8 mouse cellular contexts compared by ENCODE assay signal in genomic region chr5:30342601-30343015, GRCm38 (mm10).
DNase-seq lines count a peak whose midpoint lies in the region; ATAC-seq and TF ChIP-seq lines count a peak whose summit lies in the region.

No protein-coding gene starts in this region.

- DNase-seq in kidney, adult 18-20 months, result no peak
- DNase-seq in cerebellum, adult 18-20 months, result peak; percentile 49 to 55
- peak; percentile 2 for DNase-seq in forelimb bud, embryonic 11.5 days (ENCODE audit: low read depth, low spot score)
- DNase-seq in gastrocnemius, postnatal 25 days, result no peak
- DNase-seq in B cell, adult 2 months, result no peak
- no peak for DNase-seq in kidney, adult 2 months

- ATAC-seq in kidney, embryonic 15.5 days (replicated peaks; ENCODE audit: low FRiP score), result peak; percentile 54
- no peak for ATAC-seq in liver, embryonic 16.5 days (ENCODE audit: low read depth)

- H3K4me2 ChIP-seq in kidney, embryonic 15.5 days, result peak overlapping the region; percentile 62
- H3K4me2 ChIP-seq in liver, embryonic 16.5 days (ENCODE audit: low read depth, low read length), result peak overlapping the region; percentile 38

- H3K27ac ChIP-seq in kidney, embryonic 15.5 days, result no peak overlapping the region
- H3K27ac ChIP-seq in liver, embryonic 16.5 days (ENCODE audit: low read length), result no peak overlapping the region
- no peak overlapping the region for H3K27ac ChIP-seq in kidney, adult 2 months (ENCODE audit: insufficient read depth, low read depth, low read length)

- no peak overlapping the region for H3K9ac ChIP-seq in kidney, embryonic 15.5 days
- H3K9ac ChIP-seq in liver, embryonic 16.5 days (ENCODE audit: low read depth, low read length), result no peak overlapping the region

- WGBS in kidney, embryonic 15.5 days, result 6% methylated on average over 17 of the region's 17 CpGs
- 13% methylated on average over 17 of the region's 17 CpGs for WGBS in liver, embryonic 16.5 days (ENCODE audit: insufficient replicate concordance)
- 15% methylated on average over 17 of the region's 17 CpGs for WGBS in kidney, adult 2 months

- peaks cover 7% of the 10 kb centered on the region for H3K4me1 ChIP-seq in kidney, embryonic 15.5 days
- H3K4me1 ChIP-seq in liver, embryonic 16.5 days (ENCODE audit: control insufficient read depth, low read depth, low read length), result no peaks in the 10 kb centered on the region
- H3K4me1 ChIP-seq in kidney, adult 2 months (ENCODE audit: control insufficient read depth, insufficient read depth, low read length), result no peaks in the 10 kb centered on the region

- no peaks in the 10 kb centered on the region for H3K36me3 ChIP-seq in kidney, embryonic 15.5 days
- H3K36me3 ChIP-seq in liver, embryonic 16.5 days (ENCODE audit: control insufficient read depth, insufficient read depth), result no peaks in the 10 kb centered on the region
- no peaks in the 10 kb centered on the region for H3K36me3 ChIP-seq in kidney, adult 2 months (ENCODE audit: control insufficient read depth, insufficient read depth, low read length)

- no peaks in the 10 kb centered on the region for H3K9me3 ChIP-seq in kidney, embryonic 15.5 days (replicated peaks)
- H3K9me3 ChIP-seq in liver, embryonic 16.5 days (replicated peaks; ENCODE audit: control insufficient read depth, low read length), result no peaks in the 10 kb centered on the region

- peak overlapping the region; percentile 31 for H3K4me3 ChIP-seq in kidney, embryonic 15.5 days (replicated peaks)
- H3K4me3 ChIP-seq in liver, embryonic 16.5 days (ENCODE audit: low read depth, low read length), result no peak overlapping the region
- no peak overlapping the region for H3K4me3 ChIP-seq in kidney, adult 2 months (ENCODE audit: insufficient read depth, low read depth, low read length)

- TF ChIP-seq CTCF in kidney, adult 2 months (conservative IDR thresholded peaks at IDR 0.05; ENCODE audit: insufficient read depth, insufficient read length, low read depth, low read length), result no peak

- H3K27me3 ChIP-seq in kidney, embryonic 15.5 days, result peaks cover 10% of the 10 kb centered on the region; the same call in 1 of the 2 replicates
- peaks cover 12% of the 10 kb centered on the region for H3K27me3 ChIP-seq in liver, embryonic 16.5 days (ENCODE audit: control insufficient read depth, insufficient read depth, low read depth, low read length)
- no peaks in the 10 kb centered on the region for H3K27me3 ChIP-seq in kidney, adult 2 months (replicated peaks; ENCODE audit: control insufficient read depth, insufficient read depth, low read length)

- TF ChIP-seq POLR2A in kidney, adult 2 months (IDR thresholded peaks at IDR 0.05; ENCODE audit: low read depth, low read length), result no peak

Comparison
In these comparisons a context has a peak if more than half of its experiments do, and no peak if none do; other contexts are left out.
1. DNase-seq: peak in cerebellum, adult 18-20 months (2 of 2) and forelimb bud, embryonic 11.5 days (single experiment); none in kidney, adult 18-20 months (single experiment), gastrocnemius, postnatal 25 days (single experiment), B cell, adult 2 months (0 of 2) and kidney, adult 2 months (single experiment).